Mouse (Mus musculus): ENCODE results near the gene Ncs1.

- TF ChIP-seq CTCF (IDR thresholded peaks at IDR 0.05; ENCODE audit: low read depth, low read length) (no peak), POLR2AphosphoS5 (IDR thresholded peaks at IDR 0.05; ENCODE audit: insufficient replicate concordance, low read depth, low read length) (no peak), GATA1 (IDR thresholded peaks at IDR 0.05; ENCODE audit: borderline replicate concordance, low read length) (no peak), TAL1 (conservative IDR thresholded peaks at IDR 0.05; ENCODE audit: low read depth, low read length) (no peak)
Measured at GRCm38 (mm10) chr2:31267447-31267846, 21.8 kb downstream of the Ncs1 start.
